Mouse (Mus musculus) heart, postnatal 4 days (tissue): ENCODE data around the gene Tmem198. TPM values are rescaled to one million over a fixed set of nuclear protein-coding genes. Genes with fewer than 3 reads are reported as not detected.

Experiments used
- DNase-seq: peaks from one replicate; pipeline ENCODE4 v3.0.0; 2021
- total RNA-seq, 2 experiments: library from RNA; stranded (reverse); gene quantifications; 2 replicates each; pipeline ENCODE4 v1.2.3; 2021

Gene Tmem198
- 1 to 10 TPM in 1 of 2 experiments, under 1 TPM in 1; 0.55 to 1.1 TPM for total RNA-seq

DNA sequence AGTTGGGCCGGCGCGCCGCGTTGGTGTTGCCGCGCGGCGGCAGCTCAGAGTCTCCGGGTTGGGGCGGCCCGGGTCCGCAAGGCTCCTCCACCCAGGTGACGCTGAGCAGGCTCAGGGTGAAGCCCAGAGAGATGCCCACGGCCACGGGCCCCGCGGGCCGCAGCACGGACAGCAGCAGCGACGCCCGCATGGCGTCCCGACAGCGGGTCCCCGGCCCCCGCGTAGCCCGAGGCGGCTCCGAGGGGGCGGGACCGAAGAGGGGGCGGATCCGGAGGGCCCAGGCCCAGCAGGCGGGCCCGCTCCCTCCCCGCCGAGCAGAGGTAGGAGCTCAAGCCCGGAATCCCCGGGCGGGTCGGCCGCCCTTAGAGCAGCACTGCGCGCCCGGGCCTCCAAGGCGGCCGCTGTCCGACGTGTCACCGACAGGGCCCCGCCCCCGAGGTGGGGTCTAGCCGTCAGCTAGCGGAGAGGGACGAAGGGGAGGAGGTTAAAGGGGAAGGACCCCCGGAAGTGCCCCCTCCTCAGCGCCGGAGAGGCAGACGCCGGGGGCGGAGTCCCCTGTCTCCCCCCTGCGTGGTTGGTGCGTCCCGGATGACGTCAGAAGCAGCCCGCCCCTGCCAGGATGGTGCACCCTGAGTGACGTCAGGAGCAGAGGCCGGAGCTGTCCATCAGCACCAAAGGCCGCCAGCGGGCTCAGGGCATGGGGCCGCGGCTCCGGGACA, at the start of gene Tmem198, which contains the start of gene Chpf:
Gene Tmem198, plus strand, starts transcription at position 617 of the 719 bp plus-strand sequence.
Gene Chpf, minus strand, starts transcription at position 392 of the 719 bp plus-strand sequence.
- peak; percentile 98 for DNase-seq

DNA sequence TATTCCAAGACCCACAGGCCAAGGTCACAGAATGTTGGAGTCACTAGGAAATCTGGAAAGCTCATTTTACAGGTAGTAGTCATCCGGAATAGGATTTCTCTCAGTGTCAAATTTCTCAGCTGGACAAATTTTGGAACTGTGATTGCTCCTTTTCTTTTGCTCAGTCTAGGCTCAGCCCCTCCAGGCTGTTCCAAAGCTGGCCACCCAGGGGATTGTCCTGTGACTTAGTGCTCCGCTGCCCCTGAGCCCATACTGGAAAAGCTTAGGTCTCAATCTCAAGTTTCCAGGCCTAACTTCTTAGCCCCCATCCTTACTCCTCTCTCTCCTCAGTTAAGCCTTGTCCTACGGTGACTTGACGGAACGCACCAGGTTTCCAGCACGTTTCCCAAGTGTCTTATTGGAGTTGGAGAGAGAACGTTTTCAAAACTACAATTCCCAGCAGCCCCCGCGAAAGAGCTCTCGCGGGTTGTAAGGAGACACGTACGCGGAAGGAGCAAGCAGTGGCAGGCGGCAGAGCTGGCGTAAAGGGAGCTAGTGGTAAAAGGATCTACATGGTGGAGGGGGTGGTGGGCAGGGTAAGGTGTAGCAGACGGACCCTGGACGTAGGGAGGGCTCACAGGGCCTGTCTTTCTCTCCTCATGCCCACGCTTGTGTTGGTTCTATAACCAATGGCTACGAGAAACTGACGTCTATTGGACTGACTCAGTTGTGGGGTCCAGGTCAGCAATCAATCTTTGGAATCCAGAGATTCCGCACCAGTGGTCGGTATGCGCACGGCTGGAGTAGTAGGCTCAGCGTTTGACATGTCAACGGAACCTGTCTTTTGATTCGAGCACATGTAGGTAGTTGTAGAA, 43.6 kb upstream of the Tmem198 start, which contains the start of gene Gmppa:
Gene Gmppa, plus strand, starts transcription at position 456 of the 854 bp plus-strand sequence.
- DNase-seq = peak; percentile 81

DNA sequence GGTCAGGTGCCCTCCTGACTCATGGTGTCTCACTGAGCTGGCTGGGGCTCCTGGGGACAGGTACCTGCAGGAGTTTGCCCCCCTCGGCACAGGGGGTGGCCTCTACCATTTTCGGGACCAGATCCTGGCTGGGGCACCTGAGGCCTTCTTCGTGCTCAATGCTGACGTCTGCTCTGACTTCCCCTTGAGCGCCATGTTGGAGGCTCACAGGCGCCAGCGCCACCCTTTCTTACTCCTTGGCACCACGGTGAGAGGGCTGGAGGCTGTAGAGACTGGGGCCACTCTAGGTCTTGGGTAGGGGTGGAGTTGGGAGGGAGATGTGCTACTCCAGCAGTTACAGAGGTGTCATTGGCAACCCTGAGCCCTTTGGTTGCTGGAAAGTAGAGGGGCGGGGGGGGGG, 40.5 kb upstream of the Tmem198 start:
- DNase-seq = no peak

GRCm38 (mm10) chr1:75440661-75441060, 38.7 kb upstream of the Tmem198 start:
- DNase-seq = no peak

- no peak for DNase-seq
These were observed 37.8 kb upstream of the Tmem198 start for GRCm38 (mm10) chr1:75441471-75441996.

GRCm38 (mm10) chr1:75442171-75442570, 37.2 kb upstream of the Tmem198 start:
- no peak for DNase-seq

GRCm38 (mm10) chr1:75442811-75443210, 36.5 kb upstream of the Tmem198 start:
- no peak for DNase-seq

DNA sequence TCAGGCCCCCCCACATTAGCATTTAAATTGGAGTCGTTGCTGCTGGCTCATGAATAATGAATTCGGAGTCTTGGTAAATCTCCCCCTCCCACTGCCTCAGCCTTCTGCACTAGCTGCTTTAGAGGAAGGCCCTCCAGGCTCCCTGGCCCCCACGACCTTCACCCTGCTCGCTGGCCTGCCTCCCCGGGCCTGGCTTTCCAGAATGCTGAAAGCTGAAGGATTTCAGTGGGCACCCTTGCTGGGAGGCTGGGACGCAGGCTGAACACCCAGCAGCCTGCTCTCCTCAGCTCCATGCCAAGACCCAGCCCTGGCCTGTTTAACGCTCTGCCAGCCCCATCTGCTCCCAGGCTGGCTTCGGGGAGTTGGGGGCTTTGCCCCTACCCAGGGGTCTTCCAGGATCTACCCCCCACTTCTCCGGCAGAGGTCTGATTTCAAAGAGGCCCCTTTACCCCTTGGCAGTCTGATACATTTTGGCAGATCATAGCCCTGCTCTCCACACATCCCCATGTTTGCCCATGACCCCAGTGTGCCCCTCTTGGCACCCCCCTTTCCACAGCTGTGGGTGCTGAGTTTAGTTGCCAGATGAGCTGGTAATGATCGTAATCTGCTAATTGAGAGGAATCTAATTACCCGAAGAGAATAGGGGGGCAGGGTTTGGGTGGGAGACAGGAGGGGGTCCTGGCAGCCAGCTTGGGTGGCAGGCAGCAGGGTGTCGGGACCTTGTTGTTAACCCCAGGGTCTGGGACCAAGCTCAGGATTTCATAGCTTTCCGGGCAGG, 35.9 kb upstream of the Tmem198 start:
- no peak for DNase-seq

DNA sequence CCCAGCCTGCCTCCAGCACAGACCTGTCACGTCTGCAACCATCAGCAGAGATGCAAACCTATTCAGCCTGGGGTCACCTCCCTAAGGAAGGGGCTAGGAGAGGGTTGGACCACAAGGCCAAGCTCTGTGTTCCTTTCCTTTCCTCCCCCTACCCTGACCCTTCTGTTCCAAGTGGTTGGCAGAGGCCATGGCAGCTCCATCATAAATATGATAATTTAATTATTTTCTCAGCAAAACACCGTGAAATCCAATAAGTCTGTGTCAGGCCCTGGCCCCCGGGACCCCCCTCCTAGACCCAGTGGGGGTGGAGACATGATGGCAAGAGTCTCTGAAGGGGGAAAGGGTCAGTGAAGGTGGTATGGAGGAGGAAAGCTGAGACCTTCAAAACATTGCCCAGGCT, 35.1 kb upstream of the Tmem198 start:
- no peak for DNase-seq

DNA sequence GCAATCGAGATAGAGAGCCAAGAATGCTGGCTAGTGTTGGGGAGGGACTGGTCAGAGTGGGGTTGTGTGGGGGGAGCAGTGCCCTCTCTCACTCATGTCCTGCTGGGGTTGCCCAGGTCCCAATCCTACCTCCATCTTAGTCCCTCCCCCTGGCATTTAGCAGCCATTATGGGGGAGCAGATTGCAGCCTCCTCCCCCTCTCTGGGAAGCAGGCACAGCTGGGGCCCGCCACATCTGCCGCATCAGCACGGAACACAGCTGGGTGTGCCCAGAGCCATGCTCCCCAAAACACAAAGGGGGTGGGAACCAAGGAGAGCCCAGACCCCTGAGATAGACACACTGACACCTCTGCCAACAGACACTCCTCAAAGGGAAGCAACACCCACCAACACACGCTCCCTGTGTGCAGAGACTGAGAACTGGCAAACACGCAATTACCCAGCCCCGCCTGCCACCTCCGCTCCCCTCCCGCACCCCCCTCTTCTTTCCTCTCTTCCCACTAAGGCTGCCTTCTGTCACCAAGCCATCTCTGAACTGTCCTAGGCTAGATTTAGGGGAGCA, 34.1 kb upstream of the Tmem198 start:
- no peak for DNase-seq

DNA sequence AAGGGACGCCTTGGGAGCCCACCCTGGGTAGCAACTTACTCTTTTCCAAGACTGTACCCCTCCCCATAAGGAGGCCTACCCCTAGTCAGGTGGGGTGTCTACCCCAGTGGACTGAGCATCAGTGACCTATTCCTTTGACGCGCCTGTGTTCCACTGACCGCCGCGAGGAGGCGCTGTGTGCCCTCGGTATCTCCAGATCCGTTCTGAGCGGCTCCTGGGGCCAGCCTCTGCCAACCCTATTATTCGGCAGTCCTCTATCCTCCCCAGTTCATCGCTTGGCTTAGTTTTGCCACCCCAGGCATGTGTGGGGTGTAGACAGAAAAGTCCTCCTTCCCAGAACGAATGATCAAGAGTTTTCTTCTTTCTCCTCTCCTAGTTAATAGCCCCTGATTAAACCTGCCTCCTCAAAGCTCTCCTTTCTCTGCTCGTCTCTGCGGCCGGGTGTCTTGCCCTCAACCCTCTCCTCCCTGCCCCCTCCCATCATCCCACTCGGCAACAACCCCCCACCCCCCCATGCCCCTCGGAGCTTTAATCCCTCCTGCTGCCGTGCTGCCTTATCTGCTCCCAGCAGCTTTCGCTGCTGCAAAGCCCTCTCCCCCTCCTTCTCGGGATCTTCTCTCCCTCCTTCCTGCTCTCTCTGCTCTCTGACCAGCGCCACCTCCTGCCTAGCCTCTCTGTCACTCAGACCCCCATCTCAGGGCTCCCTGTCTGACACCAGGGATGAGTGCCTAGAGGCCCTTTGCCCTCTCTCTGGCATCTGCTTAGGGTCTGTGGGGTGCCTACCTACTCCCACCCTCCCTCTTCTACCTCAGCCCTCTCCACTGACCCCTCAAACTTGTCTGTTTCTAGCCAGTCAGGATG, 33.4 kb upstream of the Tmem198 start:
- peak; percentile 87 for DNase-seq

- no peak for DNase-seq
These were observed 32.7 kb upstream of the Tmem198 start for GRCm38 (mm10) chr1:75446656-75447055.

DNA sequence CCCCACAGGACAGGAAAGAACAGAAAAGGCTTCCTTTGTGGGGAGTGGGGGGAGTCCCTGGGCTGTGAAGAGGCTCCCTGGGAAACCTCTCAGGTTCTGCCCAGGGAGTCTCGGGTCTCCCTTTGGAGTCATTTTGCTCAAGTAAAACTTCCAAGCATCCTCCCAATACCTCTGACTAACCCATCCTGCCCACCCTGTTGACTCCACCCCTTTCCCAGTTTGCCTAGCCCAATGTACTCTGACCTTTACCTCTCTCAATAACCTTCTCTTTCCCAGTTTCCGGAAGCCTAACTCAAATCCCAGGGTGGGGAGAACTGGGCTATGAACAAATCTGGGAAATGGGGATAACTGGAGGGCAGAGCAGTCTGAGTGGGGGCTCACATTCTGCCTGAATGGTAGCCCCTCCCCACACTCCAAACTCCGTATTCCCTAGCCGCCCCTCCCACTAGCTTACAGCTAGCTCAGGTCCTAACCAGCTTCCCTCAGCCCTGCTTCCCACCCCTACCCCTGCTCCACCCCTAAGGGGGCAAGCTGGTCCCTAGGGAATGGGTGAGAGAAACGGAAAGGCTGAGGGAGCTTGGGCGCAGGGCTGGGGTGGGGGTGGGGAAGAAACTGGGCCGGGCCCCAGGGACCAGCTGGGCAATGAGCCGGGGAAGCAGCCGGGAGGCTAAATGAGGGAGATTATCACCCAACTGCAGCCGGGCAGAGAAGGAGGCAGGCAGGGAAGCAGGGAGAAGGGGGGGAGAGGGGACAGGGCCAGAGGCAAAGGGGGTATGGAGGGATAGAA, 31.9 kb upstream of the Tmem198 start:
- DNase-seq = peak; percentile 55

DNA sequence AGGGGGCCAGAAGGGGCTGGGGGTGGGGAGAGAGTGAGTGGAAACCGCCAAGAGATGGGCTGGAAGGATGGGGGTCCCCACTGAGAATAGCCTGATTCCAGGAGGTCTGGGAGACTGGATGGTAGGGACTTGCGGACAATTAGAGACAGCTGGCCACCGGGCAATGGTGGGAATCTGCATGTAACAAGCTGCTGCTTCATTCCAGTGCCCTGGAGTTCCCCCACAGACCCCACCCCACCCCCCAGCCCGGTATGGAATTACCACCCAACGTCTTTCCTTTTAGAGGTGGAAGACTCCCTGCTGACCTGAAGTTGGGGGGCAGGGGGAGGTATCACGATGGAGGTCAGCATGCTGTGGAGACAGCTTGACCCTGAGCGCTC, 31.3 kb upstream of the Tmem198 start:
- no peak for DNase-seq

- no peak for DNase-seq
These were observed 30.4 kb upstream of the Tmem198 start for GRCm38 (mm10) chr1:75448937-75449336.

DNA sequence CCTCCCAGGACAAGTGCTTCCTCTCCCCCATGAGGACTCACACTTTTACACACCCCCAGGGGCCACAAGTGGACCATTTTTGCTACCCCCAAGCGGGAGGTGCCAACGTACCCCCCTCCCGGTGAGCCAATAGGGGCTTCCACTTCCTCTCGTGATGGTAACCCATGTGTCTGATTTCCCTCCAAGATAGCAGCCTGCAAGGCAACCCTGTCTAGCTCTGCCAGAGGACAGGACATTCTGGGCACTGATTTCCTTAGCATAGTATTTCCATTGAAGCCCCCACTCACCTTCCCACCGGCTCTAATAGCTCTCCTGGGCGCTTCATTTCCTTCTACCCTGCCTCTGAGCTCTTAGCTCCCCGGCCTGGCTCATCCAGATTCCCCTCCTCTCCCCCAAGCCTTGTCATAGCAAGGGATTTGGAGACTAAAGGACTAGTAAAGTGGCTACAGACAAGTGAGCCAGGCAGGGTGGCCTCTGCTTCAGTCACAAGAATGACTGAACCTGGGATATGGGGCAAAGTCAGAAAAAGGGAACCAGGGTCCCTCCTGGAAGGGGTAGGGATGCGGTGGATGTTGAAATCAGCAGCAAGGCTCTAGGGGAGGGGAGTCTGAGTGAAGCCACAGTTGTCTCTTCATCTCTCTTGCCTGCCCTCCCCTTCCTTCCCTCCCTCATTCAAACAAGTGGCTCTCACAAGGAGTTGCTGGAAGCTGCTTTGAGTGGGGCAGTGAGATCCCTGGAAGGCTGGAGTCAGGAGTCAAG, 29.8 kb upstream of the Tmem198 start:
- no peak for DNase-seq

GRCm38 (mm10) chr1:75450314-75451005, 28.9 kb upstream of the Tmem198 start, which contains the start of gene Asic4:
Gene Asic4 (plus strand): TSS chr1:75450436.
- DNase-seq = no peak

DNA sequence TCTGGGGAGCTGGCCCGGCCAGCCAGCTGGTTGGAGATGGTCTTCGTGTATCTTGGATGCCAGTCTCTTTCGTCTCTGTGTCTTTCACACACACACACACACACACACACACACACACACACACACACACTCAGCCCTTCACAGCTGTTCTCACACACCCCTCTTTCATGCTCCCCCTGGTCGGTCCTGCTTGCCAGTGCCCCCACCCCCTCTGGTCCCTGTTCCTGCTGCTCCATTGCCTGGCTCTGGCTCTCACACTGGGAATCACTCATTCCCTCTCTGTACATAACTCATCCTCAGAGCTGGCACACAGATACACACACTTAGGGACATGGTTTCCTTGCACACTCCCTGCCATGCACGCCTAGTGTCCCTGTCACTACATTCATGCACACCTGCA, 27.4 kb upstream of the Tmem198 start:
- DNase-seq = no peak

GRCm38 (mm10) chr1:75455433-75455832, 23.9 kb upstream of the Tmem198 start:
- no peak for DNase-seq
